Mouse (Mus musculus): ENCODE measurements around the gene Slbp. TPM values are rescaled to one million over a fixed set of nuclear protein-coding genes. Genes with fewer than 3 reads are reported as not detected.

Gene Slbp
- polyA plus RNA-seq, 1 experiment from 2014 or later = 222 TPM

Other genes with a start within 250 kb of the Slbp start
- not detected in 2 replicates for gene Nkx1-1, start 218.6 kb downstream of the Slbp start, polyA plus RNA-seq (2015; fragmentation: Nextera tagmentation; extraction: Ambion mirVana)
- gene Fam53a, start 22.9 kb downstream of the Slbp start, polyA plus RNA-seq (2015; fragmentation: Nextera tagmentation; extraction: Ambion mirVana) = 51.0 and 57.7 TPM in 2 replicates
- 0.55 and 0.61 TPM in 2 replicates for gene Gm9903, start 22.6 kb downstream of the Slbp start, polyA plus RNA-seq (2015; fragmentation: Nextera tagmentation; extraction: Ambion mirVana)
- gene Tacc3, start 5.6 kb upstream of the Slbp start, polyA plus RNA-seq (2015; fragmentation: Nextera tagmentation; extraction: Ambion mirVana) = 189 and 190 TPM in 2 replicates
- gene Tmem129, start 5.8 kb upstream of the Slbp start, polyA plus RNA-seq (2015; fragmentation: Nextera tagmentation; extraction: Ambion mirVana) = 33.0 and 37.8 TPM in 2 replicates
- 59.5 and 81.3 TPM in 2 replicates for gene Fgfr3, start 69.1 kb upstream of the Slbp start, polyA plus RNA-seq (2015; fragmentation: Nextera tagmentation; extraction: Ambion mirVana)
- gene Letm1, start 130.2 kb upstream of the Slbp start, polyA plus RNA-seq (2015; fragmentation: Nextera tagmentation; extraction: Ambion mirVana) = 47.5 and 50.4 TPM in 2 replicates
- 83.8 and 86.8 TPM in 2 replicates for gene Nsd2, start 168.2 kb upstream of the Slbp start, polyA plus RNA-seq (2015; fragmentation: Nextera tagmentation; extraction: Ambion mirVana)